Mouse (Mus musculus) thymus, adult 18-20 months (tissue): Measurements from ENCODE around the gene Tcp10a.
"Not testable (repeated sequence)": the region's sequence is repeated elsewhere in the genome, so short reads cannot be mapped to it uniquely, and the experiment has no call there.

Experiments
- DNase-seq, 2 experiments: peaks; one replicate each; pipeline ENCODE4 v3.0.0; 2022; ENCODE audit warnings: mixed read lengths in 2 of 2

Tcp10a gene

GRCm38 (mm10) chr17:7324346-7324745 is at the start of gene Tcp10a:
Tcp10a (plus strand) TSS chr17:7324646.
- not testable (repeated sequence) for DNase-seq

GRCm38 (mm10) chr17:7278702-7279242 is 45.7 kb upstream of the Tcp10a start:
- no peak for DNase-seq

GRCm38 (mm10) chr17:7279251-7279650 is 45.2 kb upstream of the Tcp10a start:
- no peak for DNase-seq

- no peak for DNase-seq
Observed at GRCm38 (mm10) chr17:7284297-7284910, 40.0 kb upstream of the Tcp10a start.

- DNase-seq = no peak
Observed at GRCm38 (mm10) chr17:7285292-7285691, 39.2 kb upstream of the Tcp10a start.

DNA sequence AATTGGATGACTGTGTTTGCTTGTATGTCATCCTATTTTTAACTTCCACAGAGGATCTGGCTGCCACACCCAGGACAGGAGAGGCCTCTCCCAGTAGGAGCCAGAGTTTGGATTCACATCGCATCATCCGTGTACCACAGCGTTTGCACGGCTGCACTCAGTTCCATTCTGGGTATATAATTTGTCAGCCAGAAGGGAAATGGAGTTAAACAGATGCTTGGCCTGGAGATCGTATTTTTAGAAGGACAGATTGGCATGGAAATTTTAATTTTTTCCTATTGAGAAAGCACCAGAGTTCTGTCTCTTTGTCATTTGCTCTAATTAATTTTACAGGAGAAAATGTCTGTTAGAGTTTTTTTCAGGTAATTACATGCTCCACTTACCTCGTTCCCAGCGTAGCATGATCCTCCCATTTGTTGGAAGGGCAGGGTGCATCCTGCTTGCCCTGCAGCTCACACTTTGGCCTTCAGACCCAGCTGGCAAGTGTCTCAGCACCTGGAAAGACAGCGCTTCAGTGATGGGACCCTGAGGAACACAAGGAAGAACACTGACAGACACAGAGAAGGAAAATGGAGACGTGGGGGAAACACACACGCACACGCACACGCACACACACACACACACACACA is 37.9 kb upstream of the Tcp10a start:
- no peak for DNase-seq

DNA sequence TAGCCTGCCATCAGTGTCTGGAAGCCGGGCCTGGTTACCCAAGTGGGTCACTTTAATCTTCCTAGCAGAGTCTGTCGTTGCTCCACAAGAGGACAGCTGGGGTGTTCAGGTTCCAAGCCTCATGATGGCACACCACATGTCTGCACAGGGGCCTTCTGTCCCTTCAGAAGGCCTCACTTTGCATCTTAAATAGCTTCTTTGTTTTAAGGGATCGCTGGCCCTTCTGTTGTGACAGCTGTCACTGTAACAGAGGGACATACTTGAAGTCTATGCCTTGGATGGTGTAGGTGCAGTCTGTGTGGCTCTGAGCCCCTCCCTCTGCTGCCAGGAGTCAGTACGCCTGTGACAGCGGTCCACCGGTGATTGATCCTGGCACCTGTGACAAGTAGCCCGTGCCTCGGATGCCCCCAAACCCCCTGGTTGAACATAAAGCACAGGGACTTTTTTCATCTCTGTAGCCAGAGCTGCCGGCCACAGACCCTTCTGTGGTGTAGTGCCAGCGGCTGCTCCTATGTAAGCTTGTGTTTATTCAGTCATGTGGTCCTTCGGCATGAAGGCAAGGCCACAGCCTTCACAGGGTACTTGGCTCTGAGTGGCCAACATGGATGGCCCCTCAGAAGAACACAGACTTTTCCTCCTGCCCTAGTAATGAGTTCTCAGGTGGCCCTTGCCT is 32.3 kb upstream of the Tcp10a start:
- no peak for DNase-seq

- DNase-seq = not testable (repeated sequence)
Observed at GRCm38 (mm10) chr17:7306278-7307196, 17.9 kb upstream of the Tcp10a start.

DNA sequence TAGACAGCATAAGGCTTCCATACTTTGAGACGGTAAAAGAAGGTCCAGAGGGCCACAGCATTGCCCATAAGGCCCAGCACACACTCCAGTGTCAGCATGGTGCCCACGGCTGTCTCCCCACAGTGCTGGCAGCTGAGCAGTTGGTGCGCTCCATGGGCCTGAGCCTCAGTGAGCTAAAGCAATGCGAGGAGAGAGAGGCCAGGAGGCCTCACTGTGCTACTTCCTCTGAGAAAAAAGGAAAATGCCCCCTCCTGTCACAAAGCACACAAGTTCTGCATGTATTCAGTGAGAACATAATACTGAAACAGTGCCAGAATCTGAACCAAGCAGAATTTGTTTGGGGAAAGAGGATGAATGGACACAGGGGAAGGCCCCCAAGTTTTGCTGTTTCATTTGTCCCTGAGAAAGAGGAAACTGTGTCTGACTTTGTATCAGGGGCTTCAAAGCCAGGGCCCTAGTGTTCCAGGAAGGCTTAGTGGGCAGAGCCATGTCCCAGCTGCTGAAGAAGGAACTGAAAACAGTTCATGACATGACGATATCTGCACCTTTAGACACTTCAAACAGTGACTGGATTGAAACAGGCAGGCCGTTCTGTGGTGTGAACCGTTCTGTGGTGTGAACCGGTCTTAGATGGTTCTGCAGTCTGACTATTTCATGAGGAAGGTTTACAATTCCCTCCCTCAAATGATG is 8.6 kb upstream of the Tcp10a start:
- DNase-seq = not testable (repeated sequence)

DNA sequence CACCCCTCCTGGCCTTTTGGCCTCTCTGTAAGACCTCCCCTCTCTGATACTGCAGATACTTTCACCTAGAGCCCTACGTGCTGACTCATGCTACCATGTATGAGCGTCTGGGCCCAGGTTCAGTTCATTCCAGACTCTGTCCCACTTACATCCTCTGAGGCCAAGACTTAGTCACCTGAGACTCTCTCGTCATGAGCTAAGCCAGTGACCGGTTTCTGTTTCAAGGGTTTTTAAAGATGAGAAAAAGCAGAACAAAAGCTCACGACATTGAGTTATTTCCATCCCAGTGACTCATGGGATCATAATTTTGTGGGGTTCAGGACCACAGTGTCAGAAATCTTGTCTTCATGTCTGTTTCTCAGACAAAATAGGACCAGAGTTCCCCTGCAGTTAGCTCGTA is 4.7 kb upstream of the Tcp10a start:
- not testable (repeated sequence) for DNase-seq

- DNase-seq = not testable (repeated sequence)
Observed at GRCm38 (mm10) chr17:7326415-7326814, 2.0 kb downstream of the Tcp10a start.

GRCm38 (mm10) chr17:7332745-7333144 is 8.3 kb downstream of the Tcp10a start:
- not testable (repeated sequence) for DNase-seq

DNA sequence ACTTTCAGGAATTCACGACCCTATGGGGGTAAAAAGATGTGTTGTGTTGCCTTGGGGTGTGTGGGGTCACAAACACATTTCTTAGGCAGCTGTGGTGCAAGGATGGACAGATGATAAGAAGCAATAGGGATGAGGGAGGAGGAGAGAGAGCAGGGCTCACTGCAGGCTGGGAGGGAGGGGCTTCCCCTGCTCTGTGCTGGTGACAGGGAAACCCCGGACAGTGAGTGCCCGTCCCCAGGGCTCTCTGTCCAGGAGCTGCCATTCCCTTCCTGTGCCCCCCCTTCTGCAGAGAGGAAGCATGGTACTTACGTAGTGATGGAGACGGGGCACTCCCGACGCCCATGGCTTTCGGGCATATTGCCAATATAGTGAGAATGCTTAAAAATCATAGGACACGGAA is 12.9 kb downstream of the Tcp10a start:
- DNase-seq = not testable (repeated sequence)

DNA sequence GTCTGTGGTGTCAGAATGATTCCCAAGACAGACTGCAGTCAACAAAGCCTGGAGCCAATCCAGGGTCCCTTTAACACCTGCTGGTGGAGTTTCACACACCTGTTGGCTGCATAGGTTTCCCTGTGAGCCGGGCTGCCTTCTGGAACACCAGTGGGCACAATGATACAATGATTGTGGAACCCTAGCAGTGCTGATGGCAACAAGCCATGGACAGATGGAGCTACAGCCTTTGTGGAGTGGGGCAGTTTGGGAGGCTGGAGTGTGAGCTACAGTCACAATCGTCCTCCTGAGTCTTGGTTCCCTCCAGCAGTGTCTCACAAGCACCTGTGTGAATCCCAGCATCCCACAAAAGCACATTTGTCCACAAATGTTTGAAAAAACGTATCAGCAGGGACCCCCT is 24.3 kb downstream of the Tcp10a start:
- DNase-seq = not testable (repeated sequence)

DNA sequence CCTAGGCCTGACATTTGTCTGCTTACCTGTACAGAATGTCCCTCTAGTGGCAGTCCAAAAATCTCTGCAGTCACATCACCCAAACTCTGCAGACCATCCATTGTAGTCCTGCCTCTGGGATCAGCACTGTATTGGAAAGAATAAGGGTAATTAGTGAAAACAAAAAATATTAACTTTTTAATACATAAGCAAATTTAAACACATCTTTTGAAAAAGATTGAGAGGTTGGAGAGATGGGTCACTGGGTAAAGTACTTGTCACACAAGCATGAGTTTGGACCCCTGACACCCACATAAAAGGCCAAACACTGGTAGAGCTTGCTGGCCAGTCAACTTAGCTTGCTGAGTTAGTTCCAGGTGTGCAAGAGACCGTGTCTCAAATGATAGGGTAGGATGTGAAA is 28.1 kb downstream of the Tcp10a start, which contains the start of gene Ttll2:
Gene Ttll2 (minus strand): TSS at position 101 of the 400 bp plus-strand sequence.
- DNase-seq = not testable (repeated sequence)

DNA sequence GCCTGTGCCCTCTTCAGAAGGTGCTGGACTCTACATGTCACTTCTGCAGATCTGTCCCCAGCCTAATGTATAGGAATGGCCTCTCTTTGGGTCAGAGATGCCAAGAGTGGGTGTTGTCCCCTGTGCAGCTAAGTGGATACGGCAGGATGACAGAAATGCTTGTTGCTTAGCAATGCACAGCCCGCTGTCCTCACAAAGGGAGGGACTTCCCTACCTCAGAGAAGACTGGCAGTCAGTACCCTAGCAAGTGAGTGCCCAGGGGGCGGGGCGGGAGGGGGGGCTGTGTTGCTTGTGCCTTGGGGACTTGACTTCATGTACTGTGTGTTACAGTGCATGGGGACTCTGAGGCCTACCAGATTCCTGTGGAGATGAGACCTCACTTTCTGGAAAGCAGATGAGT is 35.4 kb downstream of the Tcp10a start:
- DNase-seq = not testable (repeated sequence)

DNA sequence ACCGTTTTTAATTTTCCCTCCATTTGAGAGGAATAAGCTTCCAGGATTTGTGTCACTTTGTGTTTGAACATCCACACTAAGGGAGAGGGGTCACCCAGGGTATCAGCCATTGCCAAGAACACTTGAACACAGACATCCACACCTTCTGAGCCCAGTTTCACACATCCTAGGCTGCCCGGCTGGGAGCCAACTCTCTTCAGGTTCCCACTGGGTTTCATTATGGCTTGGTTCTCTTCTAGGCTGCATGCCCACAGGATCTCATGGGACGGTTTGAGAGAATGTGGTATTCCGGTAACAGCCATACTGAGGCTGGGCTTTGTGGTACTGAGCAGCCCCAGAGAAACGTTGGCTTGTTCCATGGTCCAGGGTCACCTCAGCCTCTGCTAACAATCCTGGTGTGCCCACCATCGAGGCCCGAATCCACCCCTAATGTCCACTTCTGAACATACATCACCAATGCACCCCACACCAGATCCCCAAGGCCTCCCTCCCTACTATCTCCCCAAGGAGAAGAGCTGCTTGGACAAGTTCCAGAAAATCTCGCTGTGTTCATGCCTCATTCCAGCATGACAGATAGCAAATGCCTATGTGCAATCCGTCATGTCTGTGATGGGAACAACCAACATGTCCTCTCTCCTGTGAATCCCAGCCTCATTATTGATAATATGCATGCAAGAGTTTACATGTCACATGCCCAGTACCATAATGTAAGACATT is 36.5 kb downstream of the Tcp10a start:
- DNase-seq = not testable (repeated sequence)

GRCm38 (mm10) chr17:7365615-7366014 is 41.2 kb downstream of the Tcp10a start:
- not testable (repeated sequence) for DNase-seq

GRCm38 (mm10) chr17:7366265-7366664 is 41.8 kb downstream of the Tcp10a start:
- DNase-seq = not testable (repeated sequence)

DNA sequence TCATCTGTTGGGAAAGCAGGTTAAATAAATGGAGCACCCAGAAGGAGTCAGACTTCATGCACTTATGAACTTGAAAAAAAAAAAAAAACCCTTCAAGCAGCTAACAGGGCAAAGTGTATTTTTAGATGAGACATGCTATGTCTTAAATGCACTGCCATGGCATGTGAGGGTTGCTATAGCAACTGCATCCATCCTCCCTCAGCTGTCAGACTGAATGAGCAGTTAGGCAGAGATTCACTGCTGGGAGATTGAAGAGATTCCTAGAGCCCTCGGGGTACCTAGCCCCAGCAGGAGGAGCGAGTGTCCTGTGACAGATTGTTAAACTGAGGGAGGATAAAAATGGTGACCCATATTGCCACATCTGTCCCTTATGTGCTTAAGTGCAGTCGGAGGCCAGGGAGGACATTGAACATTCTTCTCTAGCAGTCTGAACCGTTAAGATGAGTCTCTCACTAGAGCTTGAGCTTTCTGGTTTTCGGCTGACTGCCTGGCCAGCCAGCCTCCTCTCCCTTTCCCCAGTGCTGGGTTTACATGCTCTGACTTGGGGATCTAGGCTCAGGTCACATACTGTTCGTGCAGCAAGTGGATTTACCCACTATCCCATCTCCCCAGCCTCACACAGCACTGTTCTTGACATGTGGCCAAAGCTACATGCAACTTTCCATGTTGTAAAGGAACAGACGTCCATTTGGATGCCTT is 42.4 kb downstream of the Tcp10a start:
- DNase-seq = not testable (repeated sequence)
